9 mouse cellular contexts compared by ENCODE assay signal in the genomic region with DNA sequence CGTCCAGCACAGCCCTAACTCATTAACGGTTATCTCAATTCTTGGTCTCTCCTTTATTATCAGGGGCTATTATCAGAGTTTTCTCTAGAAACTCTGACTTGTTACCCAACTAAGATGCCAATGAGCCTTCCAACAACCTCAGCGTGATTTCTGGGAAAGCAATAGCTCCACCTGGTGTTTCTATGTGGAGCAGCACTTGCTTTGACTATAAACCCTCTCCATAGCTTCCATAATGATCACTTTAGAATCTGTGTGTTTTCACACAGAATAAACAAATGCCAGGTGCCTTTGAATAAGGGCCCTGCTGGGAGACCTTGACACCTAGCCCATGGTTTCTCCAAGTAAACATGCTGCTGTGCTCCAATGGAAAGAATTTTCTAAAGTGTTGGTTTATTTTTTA. TPM values are rescaled to one million over a fixed set of nuclear protein-coding genes. Genes with fewer than 3 reads are reported as not detected.
A peak's percentile ranks its signal among the peaks of the same experiment; 100 is the strongest.
DNase-seq lines count a peak whose midpoint lies in the region; ATAC-seq and TF ChIP-seq lines count a peak whose summit lies in the region.
"Had no signal": no experiment of that assay in that cellular context is flagged by ENCODE, and none has a peak within 500 bp of the region (broad histone marks: within the 10 kb centered on the region; RNA-seq: fewer than 3 reads in every experiment).

No protein-coding gene starts in this region.

- H3K27me3 ChIP-seq in heart, postnatal 0 days (ENCODE audit: control insufficient read depth, insufficient read depth, low read length) = no peaks in the 10 kb centered on the region
- H3K27me3 ChIP-seq in embryonic facial prominence, embryonic 10.5 days (replicated peaks; ENCODE audit: low read depth, poor library complexity, severe bottlenecking) = no peaks in the 10 kb centered on the region

- ATAC-seq in heart, postnatal 0 days (ENCODE audit: insufficient read depth, low read depth) = no peak

- intact Hi-C loops in heart, postnatal 25 days (cut with DNase I) = loop anchor here (2.0 to 10.0 kb wide), 3 partner anchors 156 to 429 kb away; no protein-coding TSS in a partner anchor

- H3K9me3 ChIP-seq in heart, postnatal 0 days (replicated peaks; ENCODE audit: control insufficient read depth, low read length) = no peaks in the 10 kb centered on the region
- H3K9me3 ChIP-seq in embryonic facial prominence, embryonic 10.5 days = peaks cover 5% of the 10 kb centered on the region; the same call in 1 of the 2 replicates

- WGBS in heart, postnatal 0 days = 36% methylated on average over 3 of the region's 3 CpGs
- 61% methylated on average over 3 of the region's 3 CpGs for WGBS in embryonic facial prominence, embryonic 10.5 days

- peak; percentile 57 for TF ChIP-seq CTCF in heart, postnatal 0 days (IDR thresholded peaks at IDR 0.05; ENCODE audit: low read depth)
- peak; percentile 92 for TF ChIP-seq CTCF in layer of hippocampus, adult 2 months (conservative IDR thresholded peaks at IDR 0.05)

- no peaks in the 10 kb centered on the region for H3K36me3 ChIP-seq in heart, postnatal 0 days (replicated peaks; ENCODE audit: control insufficient read depth, insufficient read depth, low read length)
- no peaks in the 10 kb centered on the region for H3K36me3 ChIP-seq in embryonic facial prominence, embryonic 10.5 days (replicated peaks)

- DNase-seq in heart, postnatal 0 days (ENCODE audit: low spot score) = no peak
- DNase-seq in heart, postnatal 25 days (ENCODE audit: low spot score) = no peak
- peak; percentile 5 for DNase-seq in CD4-positive helper T cell, adult 2 months (ENCODE audit: low read depth, low spot score)
- DNase-seq in adrenal gland, postnatal 10 days = peak; percentile 36
- DNase-seq in embryonic facial prominence, embryonic 10.5 days (ENCODE audit: low spot score) = peak; percentile 8
- DNase-seq in layer of hippocampus, adult 2 months (ENCODE audit: low spot score in 2 of 2) = peak; percentile 19 to 50
- peak; percentile 16 for DNase-seq in right cerebral cortex, postnatal 4 days
- no peak for DNase-seq in urinary bladder, postnatal 25 days (ENCODE audit: low spot score)

- H3K4me2 ChIP-seq in heart, postnatal 0 days (ENCODE audit: low read depth, low read length) = no peak overlapping the region

- TF ChIP-seq EP300 in heart, postnatal 0 days (IDR thresholded peaks at IDR 0.05; ENCODE audit: low read depth) = no peak

- no peak overlapping the region for H3K9ac ChIP-seq in heart, postnatal 0 days (replicated peaks; ENCODE audit: low read depth, low read length)

- no peak overlapping the region for H3K27ac ChIP-seq in heart, postnatal 0 days (ENCODE audit: low read depth)
- H3K27ac ChIP-seq in embryonic facial prominence, embryonic 10.5 days (replicated peaks) = no peak overlapping the region
- H3K27ac ChIP-seq in layer of hippocampus, adult 2 months = no peak overlapping the region

- no peaks in the 10 kb centered on the region for H3K4me1 ChIP-seq in heart, postnatal 0 days (ENCODE audit: control insufficient read depth, insufficient read depth)
- no peaks in the 10 kb centered on the region for H3K4me1 ChIP-seq in embryonic facial prominence, embryonic 10.5 days

- no peak overlapping the region for H3K4me3 ChIP-seq in heart, postnatal 0 days (ENCODE audit: low read depth, low read length)
- no peak overlapping the region for H3K4me3 ChIP-seq in embryonic facial prominence, embryonic 10.5 days
- H3K4me3 ChIP-seq in layer of hippocampus, adult 2 months = no peak overlapping the region

RNA-seq across cellular contexts. Expression of gene Sult1c2, which starts 12.8 kb away (rescaled TPM):
- total RNA-seq in heart, postnatal 0 days (2014; rRNA removed; ENCODE audit: low replicate concordance) = not detected in 2 replicates
- polyA plus RNA-seq in heart, postnatal 0 days (2015; fragmentation: Nextera tagmentation; extraction: Ambion mirVana) = not detected in 2 replicates
- total RNA-seq in heart, postnatal 25 days (2021) = under 1 TPM in 1 of 2 experiments, not detected in 1; 0.14 TPM
- 1 to 10 TPM; 2.5 to 4.4 TPM for total RNA-seq in adrenal gland, postnatal 10 days (2021)
- polyA plus RNA-seq in embryonic facial prominence, embryonic 10.5 days (2016; fragmentation: Nextera tagmentation; extraction: Ambion mirVana) = not detected in 2 replicates
- total RNA-seq in layer of hippocampus, adult 2 months (2021) = not detected
- total RNA-seq: layer of hippocampus, adult 8-10 months had no signal

Comparison
In these comparisons a context has a peak if more than half of its experiments do, and no peak if none do; other contexts are left out.
1. DNase-seq: peak in CD4-positive helper T cell, adult 2 months (single experiment), adrenal gland, postnatal 10 days (single experiment), embryonic facial prominence, embryonic 10.5 days (single experiment), layer of hippocampus, adult 2 months (2 of 2) and right cerebral cortex, postnatal 4 days (single experiment); none in heart, postnatal 0 days (single experiment), heart, postnatal 25 days (single experiment) and urinary bladder, postnatal 25 days (single experiment).